Mouse (Mus musculus) C2C12 (cell line): ENCODE measurements around the gene Cel. TPM values are rescaled to one million over a fixed set of nuclear protein-coding genes. Genes with fewer than 3 reads are reported as not detected.
A peak's percentile ranks its signal among the peaks of the same experiment; 100 is the strongest.

Experiments
- H3K27me3 ChIP-seq: one replicate; pipeline ENCODE4 v1.6.1; 2011; ENCODE audit not compliant: control insufficient read depth, insufficient read depth, insufficient read length
- H3K36me3 ChIP-seq: one replicate; pipeline ENCODE4 v1.6.1; 2011; ENCODE audit not compliant: control insufficient read depth, insufficient read depth
- H3K4me3 ChIP-seq: one replicate; pipeline ENCODE4 v1.5.1; 2011; ENCODE audit warnings: mild to moderate bottlenecking, control low read depth; ENCODE audit not compliant: poor library complexity, insufficient read depth, severe bottlenecking
- H3K79me2 ChIP-seq: one replicate; pipeline ENCODE4 v1.6.1; 2011; ENCODE audit not compliant: control insufficient read depth, insufficient read depth
- H3K79me3 ChIP-seq: one replicate; pipeline ENCODE4 v1.6.1; 2011; ENCODE audit warnings: low read depth, control low read depth
- H3ac ChIP-seq: one replicate; pipeline ENCODE3; 2011; ENCODE audit warnings: low read depth; ENCODE audit not compliant: control insufficient read depth, insufficient read length
- CEBPB ChIP-seq: IDR thresholded peaks from one replicate; pipeline ENCODE4 v1.6.1; 2011; ENCODE audit warnings: low read depth, mild to moderate bottlenecking, control low read depth, moderate library complexity
- CTCF ChIP-seq: IDR thresholded peaks from one replicate; pipeline ENCODE4 v1.5.1; 2011; ENCODE audit not compliant: control insufficient read depth, insufficient read depth, insufficient read length
- FOSL1 ChIP-seq: IDR thresholded peaks from one replicate; pipeline ENCODE4 v1.8.0; 2011; ENCODE audit warnings: mild to moderate bottlenecking, low read length; ENCODE audit not compliant: poor library complexity, insufficient read depth, severe bottlenecking
- MAX ChIP-seq: IDR thresholded peaks from one replicate; pipeline ENCODE4 v1.6.1; 2011; ENCODE audit warnings: mild to moderate bottlenecking, control low read depth
- MYOD1 ChIP-seq: IDR thresholded peaks from one replicate; pipeline ENCODE4 v1.6.1; 2011; ENCODE audit warnings: low read depth; ENCODE audit not compliant: control insufficient read depth, insufficient read length
- MYOG ChIP-seq: IDR thresholded peaks from one replicate; pipeline ENCODE4 v1.6.1; 2011; ENCODE audit not compliant: control insufficient read depth, insufficient read length; ENCODE audit errors: extremely low read depth
- USF1 ChIP-seq: IDR thresholded peaks from one replicate; pipeline ENCODE4 v1.6.1; 2011; ENCODE audit warnings: low read depth, mild to moderate bottlenecking, control low read depth, moderate library complexity
- polyA plus RNA-seq: library from polyadenylated mRNA; unstranded; fragments of >200 nt; fragmentation: generic; extraction: Trizol; gene quantifications from one replicate; pipeline ENCODE4 v1.2.1, GENCODE M21; 2012; ENCODE audit warnings: missing spikeins

The Cel gene
- polyA plus RNA-seq, 1 experiment = not detected

DNA sequence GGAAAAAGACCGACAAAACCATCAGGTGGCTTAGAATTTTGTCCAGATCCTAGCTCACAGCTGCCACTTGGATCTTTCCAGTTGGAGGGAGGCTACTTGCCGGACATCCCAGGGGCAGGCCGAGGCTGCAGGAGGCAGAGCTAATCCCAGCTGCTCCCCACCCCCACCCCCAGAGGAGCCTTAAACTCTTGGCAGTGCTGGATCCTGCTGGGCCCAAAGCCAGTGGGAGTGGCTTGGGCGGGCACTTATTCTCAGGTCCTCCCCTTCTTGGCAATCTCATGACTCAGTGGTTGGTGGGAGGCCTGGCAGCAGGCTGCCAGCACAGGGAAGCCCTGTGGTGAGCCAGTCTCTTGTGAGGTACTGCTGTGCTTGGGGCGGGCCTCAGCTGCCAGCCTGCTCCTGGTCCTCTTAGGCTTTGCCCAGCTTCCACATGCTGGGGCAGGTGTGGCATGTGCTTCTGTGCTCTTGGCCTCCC is 39.5 kb downstream of the Cel start:
- no peaks in the 10 kb centered on the region for H3K79me2 ChIP-seq
- H3K36me3 ChIP-seq = no peaks in the 10 kb centered on the region
- H3ac ChIP-seq = no peak overlapping the region
- TF ChIP-seq MAX (peak; percentile 78), MYOG (no peak), CTCF (no peak), CEBPB (no peak), FOSL1 (no peak), MYOD1 (peak; percentile 41), USF1 (no peak)
- H3K27me3 ChIP-seq = no peaks in the 10 kb centered on the region
- no peak overlapping the region for H3K4me3 ChIP-seq
- no peaks in the 10 kb centered on the region for H3K79me3 ChIP-seq

- no peaks in the 10 kb centered on the region for H3K79me2 ChIP-seq
- no peak for TF ChIP-seq MYOD1
- no peak for TF ChIP-seq MYOG
- TF ChIP-seq MAX = no peak
- no peak for TF ChIP-seq CTCF
- TF ChIP-seq USF1 = no peak
- no peak for TF ChIP-seq FOSL1
- TF ChIP-seq CEBPB = no peak
- no peak overlapping the region for H3ac ChIP-seq
- H3K4me3 ChIP-seq = no peak overlapping the region
- H3K36me3 ChIP-seq = no peaks in the 10 kb centered on the region
- H3K79me3 ChIP-seq = no peaks in the 10 kb centered on the region
- H3K27me3 ChIP-seq = no peaks in the 10 kb centered on the region
Observed at GRCm38 (mm10) chr2:28522166-28522565, 41.0 kb downstream of the Cel start.

- Histone ChIP-seq H3ac (no peak overlapping the region), H3K36me3 (no peaks in the 10 kb centered on the region), H3K79me3 (no peaks in the 10 kb centered on the region), H3K4me3 (no peak overlapping the region), H3K79me2 (no peaks in the 10 kb centered on the region), H3K27me3 (no peaks in the 10 kb centered on the region)
- no peak for TF ChIP-seq MYOD1
- no peak for TF ChIP-seq CEBPB
- TF ChIP-seq FOSL1 = no peak
- TF ChIP-seq CTCF = no peak
- no peak for TF ChIP-seq MYOG
- no peak for TF ChIP-seq MAX
- TF ChIP-seq USF1 = no peak
Observed at GRCm38 (mm10) chr2:28521571-28522151, 41.5 kb downstream of the Cel start.

GRCm38 (mm10) chr2:28520581-28520980 is 42.6 kb downstream of the Cel start:
- Histone ChIP-seq H3ac (no peak overlapping the region), H3K27me3 (no peaks in the 10 kb centered on the region), H3K79me3 (no peaks in the 10 kb centered on the region), H3K4me3 (no peak overlapping the region), H3K36me3 (no peaks in the 10 kb centered on the region), H3K79me2 (no peaks in the 10 kb centered on the region)
- TF ChIP-seq MYOD1 (no peak), MAX (no peak), FOSL1 (no peak), CTCF (no peak), CEBPB (no peak), USF1 (no peak), MYOG (no peak)

DNA sequence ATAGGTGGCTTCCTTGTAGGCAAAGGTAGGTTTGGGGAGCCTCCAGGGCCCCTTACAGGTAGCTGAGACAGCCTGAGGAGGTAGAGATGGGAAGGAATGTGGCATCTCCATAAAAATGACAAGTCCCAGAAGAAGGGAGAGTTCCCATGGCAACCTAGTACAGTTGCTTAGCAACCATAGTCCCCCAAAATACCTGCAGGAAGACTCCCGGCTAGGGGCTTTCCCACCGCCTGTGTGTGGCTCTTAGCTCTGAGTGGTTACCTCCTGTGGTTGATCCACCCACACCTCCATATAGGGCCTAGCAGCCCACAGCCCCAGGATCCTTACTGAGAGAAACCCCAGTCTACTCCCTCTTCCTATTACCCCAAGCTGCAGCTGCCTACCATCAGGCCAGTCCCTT is 45.0 kb downstream of the Cel start:
- no peak overlapping the region for H3ac ChIP-seq
- no peak overlapping the region for H3K4me3 ChIP-seq
- no peaks in the 10 kb centered on the region for H3K79me2 ChIP-seq
- no peak for TF ChIP-seq CEBPB
- no peak for TF ChIP-seq CTCF
- TF ChIP-seq USF1 = no peak
- no peak for TF ChIP-seq FOSL1
- no peak for TF ChIP-seq MYOD1
- TF ChIP-seq MAX = no peak
- TF ChIP-seq MYOG = no peak
- H3K27me3 ChIP-seq = no peaks in the 10 kb centered on the region
- no peaks in the 10 kb centered on the region for H3K36me3 ChIP-seq
- H3K79me3 ChIP-seq = no peaks in the 10 kb centered on the region
